Mouse (Mus musculus) cerebellum, adult (tissue): ENCODE measurements around the gene Mob3a.
"Not testable (repeated sequence)": the region's sequence is repeated elsewhere in the genome, so short reads cannot be mapped to it uniquely, and the experiment has no call there.

Source experiments
- ATAC-seq: cut with Nextera tagmentation; 2 replicates; pipeline ENCODE4 v1.9.2; 2017; ENCODE audit warnings: mild to moderate bottlenecking, moderate library complexity, mixed read lengths; ENCODE audit not compliant: insufficient number of reproducible peaks, low FRiP score, low TSS enrichment

Mob3a gene

DNA sequence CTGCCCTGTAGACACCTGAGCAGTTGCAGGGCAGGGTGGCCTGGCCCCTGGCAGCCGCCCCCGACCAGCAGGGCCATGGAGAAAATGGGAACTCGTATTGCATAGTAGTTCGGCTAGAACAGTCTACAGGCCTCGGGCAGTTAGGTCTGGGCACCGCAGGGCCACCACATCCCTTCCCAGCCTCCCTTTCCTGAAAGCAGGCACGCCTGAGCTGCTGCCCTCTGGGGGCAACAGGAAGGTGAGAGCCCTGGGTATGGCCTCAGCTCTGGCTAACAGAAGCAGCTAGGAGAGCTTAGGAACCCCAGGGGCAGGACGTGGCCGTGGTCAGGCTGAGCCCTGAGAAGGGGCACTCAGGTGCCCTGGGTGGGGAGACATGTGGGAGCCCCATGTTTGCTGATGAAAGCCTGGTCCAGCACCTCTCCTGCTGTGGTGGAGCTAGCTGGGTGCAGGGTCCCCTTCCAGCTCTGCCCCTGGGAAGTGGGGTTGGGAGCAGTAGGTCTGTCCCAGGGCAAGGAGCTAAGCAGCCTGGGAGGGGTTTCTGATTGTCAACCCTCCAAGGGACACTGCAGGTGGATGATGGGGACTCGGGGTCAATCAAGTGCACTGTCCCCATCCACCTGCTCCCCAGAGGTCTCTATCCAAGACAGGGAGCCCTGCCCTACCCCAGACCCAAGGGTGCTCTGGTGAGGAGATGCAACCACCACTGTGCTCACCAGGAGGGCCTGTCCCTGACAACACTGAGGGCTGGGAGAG, 35.6 kb downstream of the Mob3a start:
- ATAC-seq: no peak

DNA sequence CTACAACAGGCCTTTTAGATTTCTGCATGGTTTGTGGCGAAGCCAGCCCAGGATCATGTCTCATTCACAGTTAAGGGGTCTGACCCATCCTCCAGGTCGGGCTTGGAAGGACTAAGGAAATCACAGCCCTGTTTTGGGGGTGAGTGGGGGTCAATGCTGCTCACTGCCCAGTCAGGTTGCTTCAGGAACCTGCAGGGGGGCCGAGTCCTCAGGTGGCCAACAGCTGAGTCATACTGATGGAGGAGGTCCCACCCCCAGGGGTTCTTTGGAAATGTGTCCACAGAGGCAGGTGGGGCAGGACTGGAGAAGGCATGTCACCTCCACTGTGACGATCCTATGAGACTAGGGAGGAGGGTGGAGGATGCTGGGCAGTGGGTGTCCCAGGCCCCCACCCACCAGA, 36.3 kb downstream of the Mob3a start:
- ATAC-seq: no peak

- no peak for ATAC-seq
These were observed 36.8 kb downstream of the Mob3a start for GRCm38 (mm10) chr10:80665016-80665380.

- ATAC-seq: no peak; the same call in 1 of the 2 replicates
These were observed 37.4 kb downstream of the Mob3a start for GRCm38 (mm10) chr10:80664197-80665015.

DNA sequence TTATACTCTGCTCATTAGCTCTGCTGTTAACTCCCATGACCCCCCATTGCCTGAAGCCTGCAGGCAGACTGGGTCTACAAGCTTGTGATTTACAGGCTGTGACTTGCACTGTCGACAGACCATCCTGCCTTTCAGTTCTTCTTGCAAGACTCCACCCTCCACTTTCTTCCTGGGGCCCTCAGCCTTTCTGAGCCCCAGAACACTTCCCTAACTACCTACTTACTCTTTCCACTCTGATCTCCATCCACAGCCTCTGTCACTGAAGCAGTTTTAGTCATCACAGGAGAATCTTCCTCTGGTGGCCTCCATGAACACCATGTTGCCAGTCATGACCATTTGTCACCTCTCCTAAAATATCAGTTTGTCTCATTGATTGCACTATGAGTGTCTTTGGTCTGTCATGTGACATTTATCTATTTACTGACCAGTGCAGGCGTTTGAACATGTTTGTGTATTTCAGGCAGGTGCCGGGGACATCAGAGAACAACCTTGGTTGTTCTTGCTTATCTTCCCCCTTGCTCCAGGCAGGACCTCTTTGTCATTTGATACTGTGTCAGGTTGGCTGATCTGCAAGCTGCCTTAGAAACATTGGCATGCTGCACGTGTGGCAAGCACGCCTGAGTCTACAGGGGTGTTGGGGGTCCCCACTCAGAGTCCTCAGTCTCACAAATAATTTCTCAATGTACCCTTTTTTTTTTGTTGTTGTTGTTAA, 38.1 kb downstream of the Mob3a start:
- ATAC-seq: no peak

DNA sequence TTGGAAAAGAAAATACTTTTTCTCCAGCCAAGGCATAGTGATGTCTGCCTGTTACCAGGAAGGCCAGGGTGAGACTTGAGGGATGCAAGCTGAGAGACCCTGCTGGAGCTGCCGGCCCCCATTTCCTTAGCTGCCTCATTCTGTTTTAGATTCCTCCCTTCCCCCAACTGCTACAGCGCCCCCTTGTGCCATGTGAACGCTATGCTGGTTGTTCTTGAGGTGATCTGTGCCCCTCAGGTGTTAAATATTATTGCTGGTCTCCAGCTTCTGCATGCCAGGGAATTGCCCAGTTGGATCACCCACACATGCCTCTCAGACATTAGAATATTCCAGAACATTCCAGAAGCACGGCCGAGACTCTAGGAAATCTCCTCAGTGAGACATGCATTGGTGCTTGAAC, 40.6 kb downstream of the Mob3a start:
- no peak for ATAC-seq

- no peak for ATAC-seq
These were observed 42.6 kb downstream of the Mob3a start for GRCm38 (mm10) chr10:80659213-80659612.

DNA sequence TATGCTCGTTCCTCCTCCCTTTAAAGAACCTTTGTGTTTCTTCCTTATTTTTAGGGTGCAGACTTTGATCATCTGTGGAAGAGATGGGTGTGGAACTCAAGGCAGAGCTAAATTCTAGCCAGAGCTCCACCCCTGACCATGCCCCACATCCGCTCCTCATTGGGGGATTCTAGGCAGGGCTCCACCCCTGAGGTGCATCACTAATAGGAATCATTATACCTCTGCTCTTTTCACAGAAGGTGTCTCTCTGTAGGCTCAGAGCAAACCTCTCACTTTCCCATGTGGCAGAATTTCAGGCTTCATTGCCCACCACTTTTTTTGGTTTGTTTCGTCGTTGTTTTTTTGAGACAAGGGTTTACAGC, 43.0 kb downstream of the Mob3a start:
- ATAC-seq: no peak

- ATAC-seq: no peak
These were observed 43.5 kb downstream of the Mob3a start for GRCm38 (mm10) chr10:80658194-80658840.

GRCm38 (mm10) chr10:80656863-80657623, 44.7 kb downstream of the Mob3a start, which contains the start of gene Btbd2:
Gene Btbd2, minus strand, starts transcription at chr10:80657071.
- peak; percentile 22; the same call in 1 of the 2 replicates for ATAC-seq

DNA sequence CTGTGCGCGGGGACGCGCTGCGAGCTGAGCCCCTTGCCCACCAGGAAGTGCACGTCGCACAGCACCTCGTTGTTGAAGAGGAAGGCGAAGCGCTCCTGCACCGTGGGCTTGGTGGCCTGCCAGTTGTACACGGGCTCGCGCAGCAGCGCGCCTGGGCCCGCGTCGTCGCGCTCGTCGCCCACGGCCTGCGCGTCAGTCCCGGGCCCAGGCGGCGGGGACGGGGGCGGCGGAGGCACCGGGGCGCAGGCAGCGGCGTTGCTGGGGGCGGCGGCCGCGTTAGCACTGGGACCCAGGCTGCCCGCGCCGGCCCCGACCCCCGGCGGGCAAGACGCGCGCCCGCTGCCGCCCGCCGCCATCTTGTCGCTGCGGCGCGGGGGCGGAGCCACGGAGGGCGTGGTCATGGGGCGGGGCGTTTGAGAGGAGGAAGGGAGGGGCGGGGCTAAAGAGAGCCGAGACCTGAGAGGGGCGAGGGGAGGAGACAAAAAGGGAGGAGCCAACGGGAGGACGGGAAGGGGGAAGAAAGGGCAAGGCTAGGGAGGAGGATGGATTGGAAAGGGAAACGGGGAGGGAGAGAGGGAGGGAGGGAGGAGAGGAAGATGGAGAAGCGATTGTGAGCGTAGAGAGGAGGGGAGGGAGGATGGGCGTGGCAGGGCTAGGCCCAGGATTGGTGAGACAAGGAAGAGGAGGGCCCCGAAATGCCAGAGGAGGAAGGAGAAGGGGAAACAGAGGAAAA, 45.5 kb downstream of the Mob3a start:
- peak; percentile 71 for ATAC-seq

DNA sequence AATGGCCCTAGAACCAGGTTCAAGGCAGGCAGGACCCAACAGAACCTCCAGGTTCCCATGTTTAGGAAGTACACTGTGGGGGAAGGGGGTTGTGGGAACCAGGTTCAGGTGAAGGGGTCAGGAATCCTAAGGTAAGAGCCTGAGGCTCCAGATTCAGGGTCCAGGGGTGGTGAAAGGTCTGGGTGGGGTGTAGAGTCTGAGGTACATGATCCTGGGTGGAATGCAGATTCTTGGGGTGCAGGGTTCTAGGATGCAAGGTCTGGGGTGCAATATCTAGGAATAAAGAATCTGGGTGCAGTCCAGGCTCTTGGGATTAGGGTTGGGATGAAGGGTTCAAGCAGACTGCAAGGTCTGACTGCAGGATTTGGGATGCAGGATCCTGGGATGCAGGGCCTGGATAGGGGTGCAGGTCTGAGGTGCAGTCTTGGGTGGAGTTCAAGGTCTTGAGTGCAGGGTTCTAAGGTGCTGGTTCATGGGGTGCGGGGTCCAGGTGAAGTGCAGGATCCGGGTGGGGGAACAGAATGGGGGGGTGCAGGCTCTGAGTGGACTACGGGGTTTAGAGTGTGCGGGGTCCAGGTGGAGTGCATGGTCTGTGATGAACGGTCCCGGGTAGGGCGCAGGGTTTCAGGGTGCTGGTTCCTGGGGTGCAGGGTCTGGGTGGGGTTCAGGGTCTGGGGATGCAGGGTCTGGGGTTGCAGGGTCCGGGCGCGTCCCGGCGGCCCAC, 46.2 kb downstream of the Mob3a start:
- peak; percentile 12; the same call in 1 of the 2 replicates for ATAC-seq

- ATAC-seq: no peak
These were observed 46.9 kb downstream of the Mob3a start for GRCm38 (mm10) chr10:80654866-80655265.

DNA sequence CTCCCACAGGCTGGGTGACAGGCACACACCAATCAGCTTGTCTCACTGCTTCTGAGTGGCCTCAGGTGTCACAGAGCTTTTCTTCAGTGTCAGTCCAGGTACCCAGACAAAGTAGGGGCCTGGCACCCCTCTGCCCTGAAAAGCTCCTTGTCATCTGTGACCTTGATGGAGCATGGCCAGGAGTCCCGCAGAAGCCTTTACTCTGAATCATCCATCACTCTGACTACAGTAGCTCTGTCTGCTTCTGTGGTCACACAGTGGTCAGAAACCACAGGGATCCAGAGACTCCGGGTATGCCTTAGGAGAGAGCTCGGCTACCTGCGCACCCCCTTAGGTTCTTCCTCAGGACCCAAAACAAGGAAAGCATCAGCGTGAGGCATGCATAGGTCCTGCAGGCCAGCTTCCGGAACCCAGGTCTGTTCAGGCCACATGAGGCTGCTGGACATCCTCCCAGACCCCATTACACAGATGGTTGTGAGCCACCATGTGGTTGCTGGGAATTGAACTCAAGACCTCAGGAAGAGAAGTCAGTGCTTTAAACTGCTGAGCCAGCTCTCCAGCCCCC, 48.5 kb downstream of the Mob3a start:
- ATAC-seq: no peak

- no peak for ATAC-seq
These were observed 51.4 kb downstream of the Mob3a start for GRCm38 (mm10) chr10:80650392-80650791.

GRCm38 (mm10) chr10:80649910-80650309, 51.9 kb downstream of the Mob3a start:
- ATAC-seq: not testable (repeated sequence)

DNA sequence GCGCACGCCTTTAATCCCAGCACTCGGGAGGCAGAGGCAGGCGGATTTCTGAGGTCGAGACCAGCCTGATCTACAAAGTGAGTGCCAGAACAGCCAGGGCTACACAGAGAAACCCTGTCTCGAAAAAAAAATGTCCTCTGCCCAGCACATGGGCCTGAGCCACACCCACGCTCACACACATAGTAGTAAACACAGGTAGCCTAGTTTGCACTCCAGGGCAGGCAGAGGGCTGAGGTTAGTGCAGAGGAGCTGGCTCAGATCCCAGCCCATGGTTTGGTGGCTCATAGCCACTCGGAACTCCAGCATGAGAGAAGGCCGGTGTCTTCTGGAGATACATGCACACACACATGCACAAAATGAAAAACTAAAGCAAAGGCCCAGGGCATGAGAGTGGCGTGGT, 54.8 kb downstream of the Mob3a start:
- no peak for ATAC-seq

GRCm38 (mm10) chr10:80635345-80635744, 66.4 kb downstream of the Mob3a start:
- ATAC-seq: no peak
